Mouse (Mus musculus) midbrain, postnatal 0 days (tissue): ENCODE results near the gene Thbs2. TPM values are rescaled to one million over a fixed set of nuclear protein-coding genes. Genes with fewer than 3 reads are reported as not detected.
A peak's percentile ranks its signal among the peaks of the same experiment; 100 is the strongest.

ENCODE experiments used
- ATAC-seq: fragments of 200-750 bp; cut with Nextera tagmentation; 2 replicates; pipeline ENCODE4 v1.8.0; 2017; ENCODE audit warnings: moderate number of reproducible peaks, mild to moderate bottlenecking, moderate TSS enrichment, moderate library complexity; ENCODE audit not compliant: low FRiP score
- DNase-seq: peaks from one replicate; pipeline ENCODE4 v3.0.0-alpha.2; 2015; ENCODE audit warnings: low spot score
- H3K27ac ChIP-seq: fragments of 300-500 bp; sonication (generic); 2 replicates; pipeline ENCODE4 v1.5.1; 2014; ENCODE audit warnings: low read depth, mild to moderate bottlenecking, low read length, mixed read lengths
- H3K27me3 ChIP-seq: fragments of 300-500 bp; sonication (generic); 2 replicates; pipeline ENCODE4 v1.6.1; 2014; ENCODE audit warnings: low read length, control low read depth, mixed read lengths; ENCODE audit not compliant: insufficient read depth
- H3K36me3 ChIP-seq: fragments of 300-500 bp; sonication (generic); 2 replicates; pipeline ENCODE4 v1.6.1; 2014; ENCODE audit warnings: low read length, control low read depth, mixed read lengths; ENCODE audit not compliant: insufficient read depth
- H3K4me1 ChIP-seq: fragments of 300-500 bp; sonication (generic); 2 replicates; pipeline ENCODE4 v1.6.1; 2014; ENCODE audit warnings: mild to moderate bottlenecking, control low read depth, antibody characterized with exemption, low read length, mixed read lengths; ENCODE audit not compliant: insufficient read depth
- H3K4me2 ChIP-seq: fragments of 300-500 bp; sonication (generic); 2 replicates; pipeline ENCODE4 v1.6.1; 2014; ENCODE audit warnings: low read depth, mild to moderate bottlenecking, low read length, mixed read lengths; ENCODE audit not compliant: poor library complexity, severe bottlenecking
- H3K4me3 ChIP-seq: fragments of 300-500 bp; sonication (generic); 2 replicates; pipeline ENCODE4 v1.5.1; 2014; ENCODE audit warnings: low read depth, mild to moderate bottlenecking, low read length, moderate library complexity
- H3K9ac ChIP-seq: fragments of 300-500 bp; sonication (generic); replicated peaks from 2 replicates; pipeline ENCODE4 v1.6.1; 2014; ENCODE audit warnings: mild to moderate bottlenecking, low read length, moderate library complexity, mixed read lengths; ENCODE audit not compliant: poor library complexity, severe bottlenecking
- H3K9me3 ChIP-seq: fragments of 300-500 bp; sonication (generic); 2 replicates; pipeline ENCODE4 v1.6.1; 2016; ENCODE audit warnings: low read length, control low read depth
- CTCF ChIP-seq: IDR thresholded peaks from 2 replicates; pipeline ENCODE4 v1.5.1; 2016; ENCODE audit warnings: antibody characterized with exemption, mild to moderate bottlenecking
- WGBS: fragments of 180-500 bp; shearing (Covaris S2); extraction: QIAGEN DNeasy Blood & Tissue Kit; methylation state at CpG from one replicate; pipeline ENCODE4 v1.1.7; 2014; 5-methylcytosine and 5-hydroxymethylcytosine counted together
- polyA plus RNA-seq: library from polyadenylated mRNA; unstranded; fragments of >200 nt; fragmentation: Nextera tagmentation; extraction: Ambion mirVana; gene quantifications from 2 replicates; pipeline ENCODE4 v1.2.1, GENCODE M21; 2015
- total RNA-seq: library from RNA; depleted of rRNA; stranded (reverse); fragments of >200 nt; gene quantifications from 2 replicates; pipeline ENCODE4 v1.2.3, GENCODE M21; 2014

Thbs2 gene
- total and polyA plus RNA-seq, 2 experiments from 2014 or later, result 3.6 to 8.0 TPM

DNA sequence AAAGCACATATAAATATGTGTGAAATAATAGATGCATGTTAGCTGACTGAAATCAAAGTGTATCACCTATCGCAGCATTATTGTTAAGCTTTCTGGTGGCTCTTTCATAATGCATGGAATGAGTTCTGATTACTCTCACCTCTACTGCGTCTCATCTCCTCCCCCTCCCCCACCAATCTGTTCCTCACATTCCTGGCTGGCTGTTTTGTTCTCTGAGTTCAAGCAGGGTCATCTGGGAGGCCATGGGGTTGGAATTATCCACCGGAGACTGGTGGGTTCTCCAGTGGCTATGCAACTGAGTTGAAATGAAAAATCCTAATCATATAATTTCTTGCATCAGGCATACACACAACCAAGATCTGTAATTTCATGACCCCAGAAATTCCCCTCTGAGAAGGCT, 33.4 kb upstream of the Thbs2 start:
- no peak for TF ChIP-seq CTCF
- Histone ChIP-seq H3K4me3 (no peak overlapping the region), H3K27me3 (no peaks in the 10 kb centered on the region), H3K9ac (no peak overlapping the region), H3K4me2 (no peak overlapping the region), H3K4me1 (no peaks in the 10 kb centered on the region), H3K27ac (no peak overlapping the region), H3K9me3 (no peaks in the 10 kb centered on the region), H3K36me3 (no peaks in the 10 kb centered on the region)
- ATAC-seq (no peak), DNase-seq (no peak)
- WGBS, result 31% methylated on average over 3 of the region's 3 CpGs

GRCm38 (mm10) chr17:14724786-14725185, 30.8 kb upstream of the Thbs2 start:
- no peaks in the 10 kb centered on the region for H3K9me3 ChIP-seq
- no peak for ATAC-seq
- no peaks in the 10 kb centered on the region for H3K27me3 ChIP-seq
- no peak for DNase-seq
- H3K27ac ChIP-seq, result no peak overlapping the region
- H3K9ac ChIP-seq, result no peak overlapping the region
- TF ChIP-seq CTCF, result no peak
- no peak overlapping the region for H3K4me2 ChIP-seq
- no peaks in the 10 kb centered on the region for H3K36me3 ChIP-seq
- WGBS, result 69% methylated on average over 2 of the region's 2 CpGs
- no peak overlapping the region for H3K4me3 ChIP-seq
- no peaks in the 10 kb centered on the region for H3K4me1 ChIP-seq

DNA sequence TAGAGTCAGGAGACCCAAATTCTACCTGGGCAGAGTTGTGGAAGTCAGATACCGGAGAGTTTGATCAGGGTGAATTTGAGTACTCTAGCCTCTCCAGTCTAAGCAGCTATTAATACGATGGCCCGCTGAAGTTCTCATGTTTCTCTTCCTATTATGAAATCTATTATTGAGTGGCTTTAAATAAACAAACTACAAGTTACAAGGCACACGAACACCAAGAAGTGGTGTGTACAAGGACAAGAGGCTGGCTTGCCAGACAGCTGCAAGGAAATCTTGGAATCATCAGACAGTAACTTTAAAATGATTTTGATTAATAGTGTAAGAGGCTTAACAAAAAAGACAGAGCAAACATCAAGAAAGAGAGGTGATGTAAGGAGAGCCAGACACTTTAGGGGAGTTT, 27.3 kb upstream of the Thbs2 start:
- no peaks in the 10 kb centered on the region for H3K4me1 ChIP-seq
- no peaks in the 10 kb centered on the region for H3K9me3 ChIP-seq
- H3K4me3 ChIP-seq, result no peak overlapping the region
- no peak overlapping the region for H3K9ac ChIP-seq
- WGBS, result 90% methylated on average over 4 of the region's 4 CpGs
- no peak overlapping the region for H3K4me2 ChIP-seq
- no peak overlapping the region for H3K27ac ChIP-seq
- no peak for TF ChIP-seq CTCF
- no peak for ATAC-seq
- H3K27me3 ChIP-seq, result no peaks in the 10 kb centered on the region
- DNase-seq, result no peak
- no peaks in the 10 kb centered on the region for H3K36me3 ChIP-seq

- 83% methylated on average over 4 of the region's 4 CpGs for WGBS
- TF ChIP-seq CTCF, result no peak
- no peak overlapping the region for H3K4me3 ChIP-seq
- no peaks in the 10 kb centered on the region for H3K9me3 ChIP-seq
- H3K27ac ChIP-seq, result no peak overlapping the region
- H3K27me3 ChIP-seq, result no peaks in the 10 kb centered on the region
- H3K4me1 ChIP-seq, result no peaks in the 10 kb centered on the region
- ATAC-seq (no peak), DNase-seq (no peak)
- no peaks in the 10 kb centered on the region for H3K36me3 ChIP-seq
- H3K9ac ChIP-seq, result no peak overlapping the region
- H3K4me2 ChIP-seq, result no peak overlapping the region
Observed at GRCm38 (mm10) chr17:14720912-14721311, 26.9 kb upstream of the Thbs2 start.

DNA sequence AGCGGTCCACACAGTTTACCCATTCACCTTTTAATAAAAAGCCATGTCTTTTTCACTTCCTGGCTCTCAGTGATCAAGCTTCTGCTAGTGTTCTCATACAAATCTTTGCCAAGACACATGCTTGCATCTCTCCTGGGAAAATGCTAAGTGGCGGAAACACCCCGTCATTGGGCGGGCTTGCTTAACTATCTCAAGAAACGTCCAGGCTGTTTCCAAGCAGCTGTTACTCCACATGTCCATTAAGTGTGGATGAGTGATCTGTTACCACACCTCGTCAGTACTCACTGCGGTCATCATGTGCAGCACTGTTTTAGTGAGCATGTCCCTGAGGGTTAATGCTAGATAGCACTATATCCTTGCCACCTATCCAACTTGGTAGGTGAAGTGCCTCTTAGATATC, 26.2 kb upstream of the Thbs2 start:
- no peak overlapping the region for H3K4me2 ChIP-seq
- H3K9me3 ChIP-seq, result no peaks in the 10 kb centered on the region
- 88% methylated on average over 7 of the region's 7 CpGs for WGBS
- no peak overlapping the region for H3K9ac ChIP-seq
- DNase-seq (peak; percentile 56), ATAC-seq (no peak)
- H3K4me1 ChIP-seq, result no peaks in the 10 kb centered on the region
- H3K27me3 ChIP-seq, result no peaks in the 10 kb centered on the region
- H3K27ac ChIP-seq, result no peak overlapping the region
- no peak for TF ChIP-seq CTCF
- no peaks in the 10 kb centered on the region for H3K36me3 ChIP-seq
- no peak overlapping the region for H3K4me3 ChIP-seq

DNA sequence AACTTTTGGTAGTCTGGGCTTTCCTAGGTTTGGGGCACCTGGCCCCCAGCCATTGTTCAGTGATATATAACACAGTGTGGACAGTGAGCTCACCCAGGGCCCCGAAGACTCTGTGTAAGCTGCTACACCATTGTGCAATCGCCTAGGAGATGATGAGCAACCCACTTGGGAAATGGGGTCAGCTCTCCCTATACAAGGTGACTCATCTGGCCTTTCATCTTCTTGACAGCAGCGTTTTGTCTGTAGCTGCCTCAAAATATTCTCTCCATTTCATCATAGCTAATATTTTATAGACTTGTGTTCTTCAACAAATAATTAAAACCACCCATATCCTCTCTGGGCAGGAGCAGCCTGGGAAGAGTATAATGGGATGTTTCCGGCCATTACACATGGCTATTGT, 24.8 kb upstream of the Thbs2 start:
- no peak for TF ChIP-seq CTCF
- no peak for ATAC-seq
- WGBS, result 62% methylated on average over 4 of the region's 4 CpGs

More for the DNA sequence above, 24.8 kb upstream of the Thbs2 start:
- Histone ChIP-seq H3K27ac (no peak overlapping the region), H3K27me3 (no peaks in the 10 kb centered on the region), H3K9ac (no peak overlapping the region), H3K9me3 (no peaks in the 10 kb centered on the region), H3K4me1 (no peaks in the 10 kb centered on the region), H3K4me3 (no peak overlapping the region), H3K4me2 (no peak overlapping the region), H3K36me3 (no peaks in the 10 kb centered on the region)
- no peak for DNase-seq
